Mouse (Mus musculus) leukemia stem cell, adult 10-12 weeks (primary cell): ENCODE results near the gene Ctsg. TPM values are rescaled to one million over a fixed set of nuclear protein-coding genes. Genes with fewer than 3 reads are reported as not detected.

Source experiments
- polyA plus RNA-seq: library from polyadenylated mRNA; stranded (reverse); fragments of >175 nt; gene quantifications from 2 replicates; pipeline ENCODE4 v1.2.3, GENCODE M21; 2012; ENCODE audit warnings: low replicate concordance

Gene Ctsg
- polyA plus RNA-seq: 0.55 and 0.97 TPM in 2 replicates

DNA sequence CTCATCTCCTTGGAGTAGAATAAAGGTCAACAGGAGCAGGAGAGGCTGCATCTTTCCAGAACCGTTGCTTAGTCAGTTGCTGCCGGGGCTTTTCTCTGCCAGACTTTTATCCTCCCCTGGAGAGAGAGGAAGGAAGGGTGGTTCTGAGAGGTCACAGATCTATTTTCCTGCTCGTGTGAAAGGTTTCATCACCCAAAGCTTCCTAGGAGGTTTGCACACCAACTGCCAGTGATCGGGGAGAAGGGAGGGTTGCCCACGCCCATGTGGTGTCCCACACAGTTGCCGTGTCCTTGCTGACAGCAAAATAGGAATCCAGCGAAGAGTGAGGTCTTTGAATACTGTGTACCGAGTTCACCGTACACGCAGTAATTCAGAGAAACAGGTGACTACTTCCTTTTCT, at the start of gene Ctsg:
Gene Ctsg (minus strand): TSS at position 189 of the 400 bp plus-strand sequence.

GRCm38 (mm10) chr14:56132508-56132907, 30.1 kb upstream of the Ctsg start, which contains the start of gene Gzmd:
Gene Gzmd (minus strand): TSS chr14:56132608.

DNA sequence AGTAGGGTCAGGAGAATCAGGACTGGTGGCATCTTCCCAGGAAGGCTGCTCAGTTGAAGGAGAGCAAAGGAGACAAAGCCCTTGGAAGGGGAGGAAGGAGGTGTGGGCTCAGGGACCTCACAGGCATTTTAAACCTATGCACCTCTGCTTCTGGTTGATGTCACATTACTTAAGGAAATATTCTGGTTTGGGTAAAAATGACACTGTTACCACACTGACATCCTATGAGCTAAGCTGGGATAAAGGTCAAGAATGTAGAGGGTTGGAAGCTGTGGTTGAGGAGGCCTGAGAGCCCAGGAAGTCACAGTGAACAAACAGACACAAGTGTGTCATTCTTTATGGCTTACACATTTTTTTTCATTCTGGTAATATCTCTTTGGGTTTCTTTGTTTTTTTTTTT, 18.2 kb upstream of the Ctsg start, which contains the start of gene Gzme:
Gene Gzme (minus strand): TSS at position 101 of the 400 bp plus-strand sequence.

DNA sequence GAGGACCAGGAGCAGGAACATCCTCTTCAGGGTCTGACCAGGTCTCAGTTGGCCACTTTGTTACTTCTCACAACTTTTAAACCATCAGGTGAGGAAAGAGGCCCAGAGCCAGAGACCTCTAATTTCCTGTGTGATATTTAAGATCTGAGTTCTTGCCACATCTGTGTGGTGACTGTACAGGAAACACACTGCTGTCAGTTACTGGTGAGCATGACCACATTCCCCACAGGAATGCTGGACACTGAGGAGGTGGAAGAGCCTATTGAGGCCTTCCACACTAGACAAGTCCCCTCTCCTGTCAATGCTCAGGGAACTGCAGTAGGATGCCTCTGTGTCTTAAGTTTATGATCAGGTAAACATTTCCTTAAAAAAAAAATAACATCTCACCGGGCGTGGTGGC, 17.2 kb downstream of the Ctsg start, which contains the start of gene Mcpt8:
Gene Mcpt8 (minus strand): TSS at position 107 of the 400 bp plus-strand sequence.

GRCm38 (mm10) chr14:56062213-56062612, 40.2 kb downstream of the Ctsg start, which contains the start of gene Mcpt4:
Gene Mcpt4 (minus strand): TSS chr14:56062313.

Other genes with a start within 250 kb of the Ctsg start
- 0.07 and 0.18 TPM in 2 replicates for gene Nynrin, start 248.6 kb downstream of the Ctsg start, polyA plus RNA-seq
- gene Cbln3, start 218.2 kb downstream of the Ctsg start, polyA plus RNA-seq: not detected in 2 replicates
- gene Khnyn, start 217.6 kb downstream of the Ctsg start, polyA plus RNA-seq: 8.0 and 11.3 TPM in 2 replicates
- gene Sdr39u1, start 202.3 kb downstream of the Ctsg start, polyA plus RNA-seq: 7.5 and 10.8 TPM in 2 replicates
- 0.23 and 0.34 TPM in 2 replicates for gene Cma1, start 157.9 kb downstream of the Ctsg start, polyA plus RNA-seq
- not detected in 2 replicates for gene Cma2, start 151.6 kb downstream of the Ctsg start, polyA plus RNA-seq
- gene Mcpt1, start 84.6 kb downstream of the Ctsg start, polyA plus RNA-seq: 0.35 TPM in 1 of 2 replicates, not detected in the other
- not detected in 2 replicates for gene Mcpt9, start 72.1 kb downstream of the Ctsg start, polyA plus RNA-seq
- not detected in 2 replicates for gene Mcpt2, start 60.5 kb downstream of the Ctsg start, polyA plus RNA-seq
- 0.75 TPM in 1 of 2 replicates, not detected in the other for gene Mcpt4, start 40.3 kb downstream of the Ctsg start, polyA plus RNA-seq
- 0.30 and 0.51 TPM in 2 replicates for gene Mcpt8, start 17.3 kb downstream of the Ctsg start, polyA plus RNA-seq
- gene Gzme, start 18.1 kb upstream of the Ctsg start, polyA plus RNA-seq: not detected in 2 replicates
- gene Gzmd, start 30.0 kb upstream of the Ctsg start, polyA plus RNA-seq: not detected in 2 replicates
- not detected in 2 replicates for gene Gzmg, start 57.0 kb upstream of the Ctsg start, polyA plus RNA-seq
- not detected in 2 replicates for gene Gzmn, start 72.0 kb upstream of the Ctsg start, polyA plus RNA-seq
- gene Gzmf, start 108.8 kb upstream of the Ctsg start, polyA plus RNA-seq: not detected in 2 replicates
- gene Gzmc, start 132.1 kb upstream of the Ctsg start, polyA plus RNA-seq: not detected in 2 replicates
- 0.20 and 0.52 TPM in 2 replicates for gene Gzmb, start 159.7 kb upstream of the Ctsg start, polyA plus RNA-seq